Mouse (Mus musculus): ENCODE results near the gene Cep95.

DNA sequence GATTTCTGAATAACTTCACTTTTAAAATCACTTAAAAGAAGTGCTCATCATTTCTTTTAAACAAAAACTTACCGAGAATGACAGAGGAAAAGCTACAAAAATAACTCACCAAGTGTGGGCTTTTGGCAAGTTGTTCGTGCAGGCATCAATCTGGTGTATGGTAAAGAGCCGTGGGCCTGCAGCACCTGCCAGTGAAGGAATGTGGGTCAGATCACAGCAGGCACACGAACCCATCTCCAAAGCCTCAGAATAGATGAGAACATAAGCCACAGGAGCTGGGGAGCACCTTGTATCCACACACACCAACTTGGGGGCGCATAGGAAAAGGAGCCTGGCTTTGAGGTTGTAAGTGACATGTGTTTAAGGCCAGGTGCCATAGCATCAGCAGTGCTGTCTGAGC, 33.9 kb downstream of the Cep95 start:
- TF ChIP-seq POLR2A (IDR thresholded peaks at IDR 0.05; ENCODE audit: borderline replicate concordance, extremely low read depth, low read depth, low read length) = no peak
- no peak for TF ChIP-seq CTCF (IDR thresholded peaks at IDR 0.05; ENCODE audit: insufficient read depth, low read length)

Data from lung, adult 2 months (tissue).